Mouse (Mus musculus) megakaryocyte, embryonic 14.5 days (primary cell): ENCODE measurements at regions not wholly inside any gene's neighbourhood (a gene's known extent, or its start where the extent isn't known, plus 50 kb on each side); places are given as distances from the start of the nearest gene placed in this dataset.

Source experiments
- FLI1 ChIP-seq: IDR thresholded peaks from 2 replicates; pipeline ENCODE4 v1.6.1; 2012; ENCODE audit warnings: low read length, inconsistent platforms, mixed read lengths
- GATA1 ChIP-seq: IDR thresholded peaks from 3 replicates; pipeline ENCODE4 v1.6.1; 2012; ENCODE audit warnings: mixed read lengths, low read length, inconsistent platforms, borderline replicate concordance

- TF ChIP-seq GATA1 (no peak), FLI1 (no peak)
Observed at GRCm38 (mm10) chr4:99503221-99503744, 152.8 kb upstream of the Foxd3 start.
